Mouse (Mus musculus): ENCODE measurements around the gene Tagap.

DNA sequence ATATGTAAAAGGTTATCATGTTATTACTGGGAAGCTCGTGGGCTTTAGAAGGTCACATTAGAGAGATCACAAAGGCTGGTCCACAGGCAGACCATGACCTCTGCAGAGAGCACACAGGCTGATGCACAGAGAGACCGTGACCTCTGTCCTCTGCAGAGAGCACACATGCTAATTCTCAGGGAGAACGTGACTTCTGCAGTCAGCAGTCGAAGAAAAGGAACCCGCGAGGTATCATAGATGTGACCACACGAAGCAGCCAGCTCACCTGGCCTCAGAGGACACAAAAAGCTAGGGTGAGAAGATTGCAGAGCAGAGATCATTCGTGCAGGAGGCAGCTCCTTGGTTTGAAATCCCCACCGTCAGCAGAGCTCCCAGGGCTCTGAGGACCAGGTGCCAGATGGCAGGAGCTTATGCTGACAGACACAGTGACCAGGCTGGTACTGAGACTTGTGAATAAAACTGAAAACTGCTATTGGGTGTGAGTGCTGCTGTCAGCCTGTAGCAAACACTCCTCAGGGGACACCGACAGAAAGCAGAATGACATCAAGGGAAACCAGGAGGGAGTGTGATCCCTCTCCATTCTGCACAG lies 29.7 kb upstream of the Tagap start:
- TF ChIP-seq CTCF (IDR thresholded peaks at IDR 0.05; ENCODE audit: extremely low read depth, insufficient read length, insufficient replicate concordance, low read depth, low read length) (no peak), POLR2A (IDR thresholded peaks at IDR 0.05; ENCODE audit: low read depth, low read length) (no peak)

All from small intestine, adult 2 months (tissue).